Mouse (Mus musculus) spleen, adult 2 months (tissue): ENCODE results near the gene Hip1r.

ENCODE experiments used
- CTCF ChIP-seq: fragments of 200-500 bp; IDR thresholded peaks from 2 replicates; pipeline ENCODE4 v1.5.1; 2011; ENCODE audit warnings: mild to moderate bottlenecking, inconsistent platforms; ENCODE audit not compliant: insufficient read depth, insufficient read length, insufficient replicate concordance; ENCODE audit errors: extremely low read depth
- POLR2A ChIP-seq: fragments of 200-500 bp; IDR thresholded peaks from 2 replicates; pipeline ENCODE4 v1.6.1; 2011; ENCODE audit warnings: low read depth, low read length, inconsistent platforms

DNA sequence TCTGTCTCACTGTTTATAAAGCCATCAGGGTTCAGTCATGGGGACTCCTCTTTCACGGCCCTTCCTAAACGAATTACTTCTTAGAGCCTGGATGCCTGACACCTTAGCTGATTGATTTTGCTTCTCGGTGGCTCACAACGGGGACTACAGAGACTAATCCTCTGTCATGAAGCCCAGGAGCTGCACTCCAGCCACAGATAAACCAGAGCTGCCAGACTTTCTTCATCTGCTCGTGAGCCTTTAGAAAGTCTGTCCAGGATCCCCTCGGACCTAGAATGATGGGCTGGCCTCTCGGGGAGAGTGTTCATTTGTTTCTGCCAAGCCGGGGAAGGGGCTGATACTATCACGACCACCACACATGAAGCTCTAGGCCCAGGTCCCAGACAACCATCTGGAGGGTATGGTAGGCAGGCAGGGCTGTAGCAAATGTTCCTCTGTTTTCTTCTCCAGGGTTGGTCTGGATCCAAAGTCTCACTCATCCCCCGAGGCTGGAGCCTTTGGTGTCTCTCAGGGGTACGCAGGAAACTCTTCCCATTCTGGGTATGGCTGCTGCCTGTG, 72.1 kb downstream of the Hip1r start:
- TF ChIP-seq CTCF (no peak), POLR2A (no peak)
